Mouse (Mus musculus) erythroblast, embryonic 14.5 days (primary cell): ENCODE data around the gene Arel1.

Experiments used
- GATA1 ChIP-seq: IDR thresholded peaks from 2 replicates; pipeline ENCODE4 v1.6.1; 2012; ENCODE audit warnings: low read length, inconsistent platforms, mixed read lengths
- TAL1 ChIP-seq: IDR thresholded peaks from 3 replicates; pipeline ENCODE4 v1.6.1; 2012; ENCODE audit warnings: low read length, inconsistent platforms, mixed read lengths

DNA sequence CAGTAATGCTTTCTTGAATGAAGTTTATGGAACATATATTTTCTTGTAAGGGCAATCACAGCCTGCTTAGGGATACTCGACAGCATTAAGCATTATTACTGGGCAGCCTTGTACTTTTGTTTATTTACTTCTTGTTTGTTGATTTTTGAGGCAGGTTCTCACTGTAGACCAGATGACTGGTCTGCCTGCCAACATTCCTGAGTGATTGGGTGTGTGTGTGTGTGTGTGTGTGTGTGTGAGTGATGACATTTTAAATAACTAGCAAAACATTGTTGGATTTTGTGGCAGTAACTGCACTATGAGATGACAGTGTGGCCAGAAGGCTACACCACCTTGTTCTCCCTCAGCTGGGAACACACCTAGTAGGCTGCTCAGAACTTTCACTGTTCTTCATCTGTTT is 39.1 kb upstream of the Arel1 start:
- TF ChIP-seq GATA1 (no peak), TAL1 (no peak)
